26 mouse cellular contexts compared by ENCODE assay signal in genomic region chr15:101323511-101323910, GRCm38 (mm10). TPM values are rescaled to one million over a fixed set of nuclear protein-coding genes. Genes with fewer than 3 reads are reported as not detected.
DNase-seq lines count a peak whose midpoint lies in the region; TF ChIP-seq lines count a peak whose summit lies in the region.
"Had no signal": no experiment of that assay in that cellular context is flagged by ENCODE, and none has a peak within 500 bp of the region (broad histone marks: within the 10 kb centered on the region; RNA-seq: fewer than 3 reads in every experiment).

No protein-coding gene starts in this region.

- no peak for DNase-seq in layer of hippocampus, adult 2 months (ENCODE audit: low spot score in 2 of 2)
- DNase-seq in layer of hippocampus, adult 8-10 months (ENCODE audit: low spot score in 2 of 2), result no peak
- peak; percentile 62 for DNase-seq in 416B (ENCODE audit: low read depth)
- DNase-seq in cerebellum, postnatal 10 days, result no peak
- no peak for DNase-seq in right cerebral cortex, postnatal 14 days
- DNase-seq: cerebellum, postnatal 25 days; embryo, embryonic 11 days; heart, postnatal 4 days; kidney, adult 11 months; kidney, postnatal 10 days; left cerebral cortex, postnatal 4 days; lung, embryonic 14.5 days; right cerebral cortex, adult 18-20 months; spleen, adult 18-20 months; thymus, postnatal 14 days had no signal

- no peaks in the 10 kb centered on the region for H3K36me3 ChIP-seq in E14TG2a.4 (ENCODE audit: insufficient read depth, low read length)
- H3K36me3 ChIP-seq: forebrain, embryonic 15.5 days; G1E; heart, embryonic 15.5 days; hindbrain, embryonic 15.5 days; midbrain, embryonic 12.5 days; neural tube, embryonic 13.5 days had no signal

- no peak overlapping the region for H3K27ac ChIP-seq in layer of hippocampus, adult 2 months
- H3K27ac ChIP-seq in bone marrow macrophage, adult 2 months (ENCODE audit: insufficient read depth, low read depth, low read length), result no peak overlapping the region
- H3K27ac ChIP-seq: forebrain, embryonic 15.5 days; heart, embryonic 15.5 days; hindbrain, embryonic 15.5 days; left cerebral cortex, adult 2 months; macrophage; midbrain, embryonic 12.5 days; neural tube, embryonic 13.5 days had no signal

- TF ChIP-seq CTCF in layer of hippocampus, adult 2 months (conservative IDR thresholded peaks at IDR 0.05), result peak; percentile 36
- TF ChIP-seq CTCF in E14TG2a.4 (conservative IDR thresholded peaks at IDR 0.05; ENCODE audit: low read length), result peak; percentile 37
- peak; percentile 24; the same call in 1 of the 2 replicates for TF ChIP-seq CTCF in bone marrow macrophage, adult 2 months (IDR thresholded peaks at IDR 0.05; ENCODE audit: low read depth, low read length)

- peaks cover 4% of the 10 kb centered on the region; the same call in 1 of the 2 replicates for H3K9me3 ChIP-seq in E14TG2a.4 (ENCODE audit: low read length)
- H3K9me3 ChIP-seq: forebrain, embryonic 15.5 days; heart, embryonic 15.5 days; hindbrain, embryonic 15.5 days; midbrain, embryonic 12.5 days; neural tube, embryonic 13.5 days had no signal

- H3K27me3 ChIP-seq in E14TG2a.4 (ENCODE audit: insufficient read depth, low read length), result peaks cover 6% of the 10 kb centered on the region
- H3K27me3 ChIP-seq: forebrain, embryonic 15.5 days; heart, embryonic 15.5 days; midbrain, embryonic 12.5 days; neural tube, embryonic 13.5 days had no signal

- peaks cover 39% of the 10 kb centered on the region for H3K4me1 ChIP-seq in E14TG2a.4 (replicated peaks; ENCODE audit: low read depth, low read length)
- peaks cover 23% of the 10 kb centered on the region for H3K4me1 ChIP-seq in bone marrow macrophage, adult 2 months (ENCODE audit: control insufficient read depth, insufficient read depth, low read length)
- H3K4me1 ChIP-seq: forebrain, embryonic 15.5 days; hindbrain, embryonic 15.5 days; midbrain, embryonic 12.5 days; neural tube, embryonic 13.5 days had no signal

- H3K4me3 ChIP-seq in layer of hippocampus, adult 2 months, result no peak overlapping the region
- no peak overlapping the region for H3K4me3 ChIP-seq in E14TG2a.4 (replicated peaks; ENCODE audit: low read length)
- no peak overlapping the region for H3K4me3 ChIP-seq in bone marrow macrophage, adult 2 months (ENCODE audit: insufficient read depth, low read length)
- H3K4me3 ChIP-seq: forebrain, embryonic 15.5 days; heart, embryonic 15.5 days; hindbrain, embryonic 15.5 days; left cerebral cortex, adult 2 months; midbrain, embryonic 12.5 days; neural tube, embryonic 13.5 days had no signal

- TF ChIP-seq POLR2A in bone marrow macrophage, adult 2 months (IDR thresholded peaks at IDR 0.05; ENCODE audit: borderline replicate concordance, low read depth, low read length), result no peak

RNA-seq across cellular contexts. Expression of gene 6030408B16Rik, which starts 30.5 kb away (rescaled TPM):
- total RNA-seq in layer of hippocampus, adult 2 months (2021), result under 1 TPM in 1 of 2 experiments, not detected in 1; 0.54 TPM
- under 1 TPM in 3 of 4 experiments, not detected in 1; 0.26 to 0.55 (median 0.54) TPM for total RNA-seq in layer of hippocampus, adult 8-10 months (2022)
- polyA plus RNA-seq in bone marrow macrophage, adult 2 months (2012; ENCODE audit: insufficient read depth, insufficient read length, missing spikeins), result not detected in 2 replicates
- total RNA-seq: G1E; liver, adult 2 months had no signal
- polyA plus RNA-seq: G1E; hindbrain, embryonic 15.5 days; liver, adult 2 months; macrophage had no signal

RNA-seq across cellular contexts. Expression of gene Atg101, which starts 39.4 kb away (rescaled TPM):
- total RNA-seq in layer of hippocampus, adult 2 months (2021), result 10 to 100 TPM; 50.6 to 53.3 TPM
- total RNA-seq in layer of hippocampus, adult 8-10 months (2022), result 10 to 100 TPM; 43.4 to 48.1 (median 46.1) TPM
- polyA plus RNA-seq in bone marrow macrophage, adult 2 months (2012; ENCODE audit: insufficient read depth, insufficient read length, missing spikeins), result 36.4 and 39.1 TPM in 2 replicates

RNA-seq across cellular contexts. Expression of gene Krt80, which starts 46.5 kb away (rescaled TPM):
- under 1 TPM; 0.12 to 0.18 TPM for total RNA-seq in layer of hippocampus, adult 2 months (2021)
- total RNA-seq in layer of hippocampus, adult 8-10 months (2022), result under 1 TPM in 3 of 4 experiments, not detected in 1; 0.17 to 0.48 (median 0.43) TPM
- 14.8 and 15.6 TPM in 2 replicates for polyA plus RNA-seq in bone marrow macrophage, adult 2 months (2012; ENCODE audit: insufficient read depth, insufficient read length, missing spikeins)
- polyA plus RNA-seq: G1E had no signal
